Mouse (Mus musculus): Measurements from ENCODE around the gene Them7. TPM values are rescaled to one million over a fixed set of nuclear protein-coding genes. Genes with fewer than 3 reads are reported as not detected.

The Them7 gene
- polyA plus RNA-seq, 1 experiment, result not detected

DNA sequence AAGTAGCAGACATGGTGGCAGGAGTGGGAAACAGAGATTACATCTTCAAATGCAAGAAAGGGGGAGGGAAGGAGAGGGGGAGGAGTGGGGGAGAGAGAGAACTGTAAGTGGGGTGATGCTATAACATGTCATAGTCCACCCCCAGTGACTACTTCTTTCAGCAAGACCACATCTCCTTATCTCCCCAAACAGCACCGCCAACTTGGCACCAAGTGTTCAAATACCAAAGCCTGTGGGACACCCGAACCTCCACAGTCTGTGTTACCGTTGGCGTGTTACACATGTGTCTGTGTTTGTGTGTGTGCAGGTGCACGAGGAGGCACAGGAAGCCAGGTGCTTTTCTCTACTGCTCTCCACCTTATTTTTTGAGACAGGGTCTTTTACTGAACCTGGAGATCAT is 4.9 kb upstream of the Them7 start:
- TF ChIP-seq EP300 (IDR thresholded peaks at IDR 0.05; ENCODE audit: insufficient read depth, low read depth, low read length) (no peak), CTCF (IDR thresholded peaks at IDR 0.05; ENCODE audit: low read depth, low read length) (no peak), POLR2A (IDR thresholded peaks at IDR 0.05; ENCODE audit: insufficient read depth, low read length) (no peak)
- Histone ChIP-seq H3K27me3 (ENCODE audit: control insufficient read depth, insufficient read depth, low read length, poor library complexity, severe bottlenecking) (no peaks in the 10 kb centered on the region), H3K4me3 (ENCODE audit: low read depth, low read length) (no peak overlapping the region), H3K9me3 (replicated peaks; ENCODE audit: control insufficient read depth, insufficient read depth, low read length, poor library complexity, severe bottlenecking) (no peaks in the 10 kb centered on the region), H3K4me1 (ENCODE audit: control insufficient read depth, insufficient read depth, low read length) (no peaks in the 10 kb centered on the region), H3K36me3 (ENCODE audit: control insufficient read depth, insufficient read depth, low read length, poor library complexity, severe bottlenecking) (no peaks in the 10 kb centered on the region), H3K9ac (ENCODE audit: low read depth, poor library complexity, severe bottlenecking) (no peak overlapping the region), H3K27ac (ENCODE audit: insufficient read depth, low read length) (no peak overlapping the region)

GRCm38 (mm10) chr2:105219664-105220063 is 4.5 kb upstream of the Them7 start:
- no peak overlapping the region for H3K4me3 ChIP-seq (ENCODE audit: low read depth, low read length)
- H3K9ac ChIP-seq (ENCODE audit: low read depth, poor library complexity, severe bottlenecking), result no peak overlapping the region
- H3K36me3 ChIP-seq (ENCODE audit: control insufficient read depth, insufficient read depth, low read length, poor library complexity, severe bottlenecking), result no peaks in the 10 kb centered on the region
- no peaks in the 10 kb centered on the region for H3K9me3 ChIP-seq (replicated peaks; ENCODE audit: control insufficient read depth, insufficient read depth, low read length, poor library complexity, severe bottlenecking)
- H3K4me1 ChIP-seq (ENCODE audit: control insufficient read depth, insufficient read depth, low read length), result no peaks in the 10 kb centered on the region
- H3K27ac ChIP-seq (ENCODE audit: insufficient read depth, low read length), result no peak overlapping the region
- H3K27me3 ChIP-seq (ENCODE audit: control insufficient read depth, insufficient read depth, low read length, poor library complexity, severe bottlenecking), result no peaks in the 10 kb centered on the region
- no peak for TF ChIP-seq CTCF (IDR thresholded peaks at IDR 0.05; ENCODE audit: low read depth, low read length)
- TF ChIP-seq POLR2A (IDR thresholded peaks at IDR 0.05; ENCODE audit: insufficient read depth, low read length), result no peak
- TF ChIP-seq EP300 (IDR thresholded peaks at IDR 0.05; ENCODE audit: insufficient read depth, low read depth, low read length), result no peak

- H3K27me3 ChIP-seq (ENCODE audit: control insufficient read depth, insufficient read depth, low read length, poor library complexity, severe bottlenecking), result no peaks in the 10 kb centered on the region
- no peaks in the 10 kb centered on the region for H3K4me1 ChIP-seq (ENCODE audit: control insufficient read depth, insufficient read depth, low read length)
- H3K9me3 ChIP-seq (replicated peaks; ENCODE audit: control insufficient read depth, insufficient read depth, low read length, poor library complexity, severe bottlenecking), result no peaks in the 10 kb centered on the region
- H3K36me3 ChIP-seq (ENCODE audit: control insufficient read depth, insufficient read depth, low read length, poor library complexity, severe bottlenecking), result no peaks in the 10 kb centered on the region
- no peak overlapping the region for H3K4me3 ChIP-seq (ENCODE audit: low read depth, low read length)
- TF ChIP-seq EP300 (IDR thresholded peaks at IDR 0.05; ENCODE audit: insufficient read depth, low read depth, low read length) (no peak), POLR2A (IDR thresholded peaks at IDR 0.05; ENCODE audit: insufficient read depth, low read length) (no peak)
- H3K27ac ChIP-seq (ENCODE audit: insufficient read depth, low read length), result no peak overlapping the region
- H3K9ac ChIP-seq (ENCODE audit: low read depth, poor library complexity, severe bottlenecking), result no peak overlapping the region
Observed at GRCm38 (mm10) chr2:105220738-105221303, 3.3 kb upstream of the Them7 start.

DNA sequence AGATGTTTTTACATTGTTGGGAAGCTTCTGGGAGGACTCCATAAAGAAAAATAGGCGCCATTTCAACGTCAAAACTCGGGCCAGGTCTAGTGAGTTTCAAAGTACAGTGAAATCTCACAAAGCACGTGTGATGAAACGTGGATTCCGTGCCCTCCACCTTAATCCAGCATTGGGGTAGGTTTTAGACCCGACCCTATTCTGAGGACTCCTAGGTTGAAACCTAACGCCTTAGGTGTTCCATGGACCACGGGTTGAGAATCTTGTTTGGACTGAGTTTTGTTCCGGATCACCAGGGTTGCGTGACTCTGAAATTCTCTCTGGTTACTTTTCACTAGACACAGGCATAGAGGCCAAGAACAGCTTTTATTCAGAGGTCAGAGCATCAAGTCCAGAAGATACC is 514 bp upstream of the Them7 start:
- no peaks in the 10 kb centered on the region; the same call in 1 of the 2 replicates for H3K27me3 ChIP-seq (ENCODE audit: control insufficient read depth, insufficient read depth, low read length, poor library complexity, severe bottlenecking)
- H3K27ac ChIP-seq (ENCODE audit: insufficient read depth, low read length), result no peak overlapping the region

DNA sequence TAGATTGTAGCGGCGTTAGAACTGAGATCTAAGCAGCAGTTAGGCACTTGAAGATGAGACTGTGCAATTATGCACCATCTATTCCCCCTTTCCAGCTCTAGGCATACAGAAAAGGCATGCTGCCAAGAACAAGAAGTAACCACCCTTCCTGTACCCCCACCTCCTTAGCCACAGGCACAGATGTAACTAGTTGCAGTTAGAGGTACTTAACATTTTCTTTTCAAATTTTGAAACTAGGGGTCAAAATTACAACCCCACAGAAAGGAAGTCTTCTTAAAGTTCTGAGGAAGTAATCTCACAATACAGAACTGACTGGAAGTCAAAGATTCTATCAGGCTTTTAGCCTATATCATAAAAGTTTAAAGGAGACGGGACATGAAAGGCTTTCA is 861 bp downstream of the Them7 start:
- H3K4me1 ChIP-seq (ENCODE audit: control insufficient read depth, insufficient read depth, low read length), result no peaks in the 10 kb centered on the region
- H3K9me3 ChIP-seq (replicated peaks; ENCODE audit: control insufficient read depth, insufficient read depth, low read length, poor library complexity, severe bottlenecking), result no peaks in the 10 kb centered on the region
- H3K36me3 ChIP-seq (ENCODE audit: control insufficient read depth, insufficient read depth, low read length, poor library complexity, severe bottlenecking), result no peaks in the 10 kb centered on the region
- H3K4me3 ChIP-seq (ENCODE audit: low read depth, low read length), result no peak overlapping the region
- no peak for TF ChIP-seq EP300 (IDR thresholded peaks at IDR 0.05; ENCODE audit: insufficient read depth, low read depth, low read length)
- no peak for TF ChIP-seq POLR2A (IDR thresholded peaks at IDR 0.05; ENCODE audit: insufficient read depth, low read length)
- TF ChIP-seq CTCF (IDR thresholded peaks at IDR 0.05; ENCODE audit: low read depth, low read length), result no peak
- H3K9ac ChIP-seq (ENCODE audit: low read depth, poor library complexity, severe bottlenecking), result no peak overlapping the region; the same call in 1 of the 2 replicates
- no peaks in the 10 kb centered on the region; the same call in 1 of the 2 replicates for H3K27me3 ChIP-seq (ENCODE audit: control insufficient read depth, insufficient read depth, low read length, poor library complexity, severe bottlenecking)
- H3K27ac ChIP-seq (ENCODE audit: insufficient read depth, low read length), result no peak overlapping the region

More for the DNA sequence above, 514 bp upstream of the Them7 start:
- TF ChIP-seq EP300 (IDR thresholded peaks at IDR 0.05; ENCODE audit: insufficient read depth, low read depth, low read length) (no peak), CTCF (IDR thresholded peaks at IDR 0.05; ENCODE audit: low read depth, low read length) (no peak), POLR2A (IDR thresholded peaks at IDR 0.05; ENCODE audit: insufficient read depth, low read length) (no peak)
- no peaks in the 10 kb centered on the region for H3K9me3 ChIP-seq (replicated peaks; ENCODE audit: control insufficient read depth, insufficient read depth, low read length, poor library complexity, severe bottlenecking)
- no peak overlapping the region for H3K9ac ChIP-seq (ENCODE audit: low read depth, poor library complexity, severe bottlenecking)
- H3K4me1 ChIP-seq (ENCODE audit: control insufficient read depth, insufficient read depth, low read length), result no peaks in the 10 kb centered on the region
- no peak overlapping the region for H3K4me3 ChIP-seq (ENCODE audit: low read depth, low read length)
- no peaks in the 10 kb centered on the region for H3K36me3 ChIP-seq (ENCODE audit: control insufficient read depth, insufficient read depth, low read length, poor library complexity, severe bottlenecking)

DNA sequence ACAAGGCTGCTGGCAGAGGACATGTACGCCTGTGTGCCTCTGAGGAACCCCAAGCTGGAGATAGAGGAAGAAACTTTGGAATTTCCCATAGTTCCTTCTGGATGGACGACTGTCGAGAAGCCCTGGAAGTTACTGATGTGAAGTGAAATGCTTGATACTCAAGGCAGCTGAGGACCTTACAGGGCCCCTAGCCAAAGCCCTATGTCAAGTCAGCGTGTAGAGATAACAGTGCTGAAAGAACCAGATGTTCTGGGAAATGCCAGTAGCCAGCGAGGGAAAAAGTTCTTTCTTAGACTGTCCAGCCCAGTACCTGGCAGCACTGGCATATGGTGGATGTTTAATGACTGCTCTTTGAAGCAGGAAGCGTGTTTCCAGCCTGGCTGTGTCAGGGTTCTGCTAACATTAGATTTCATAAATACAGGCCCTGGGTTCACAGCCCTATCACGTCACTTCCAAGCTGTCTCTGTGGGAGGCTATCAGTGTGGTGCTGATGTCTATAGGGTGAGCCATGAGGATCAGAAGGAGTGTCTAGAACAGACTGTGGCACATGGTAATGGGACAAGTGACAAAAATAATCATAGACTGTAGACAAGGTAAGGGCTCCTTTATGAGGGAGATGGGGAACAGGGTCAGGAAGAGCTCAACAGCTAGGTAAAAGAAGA is 2.3 kb downstream of the Them7 start:
- H3K27me3 ChIP-seq (ENCODE audit: control insufficient read depth, insufficient read depth, low read length, poor library complexity, severe bottlenecking), result no peaks in the 10 kb centered on the region; the same call in 1 of the 2 replicates
- H3K9ac ChIP-seq (ENCODE audit: low read depth, poor library complexity, severe bottlenecking), result no peak overlapping the region
- H3K9me3 ChIP-seq (replicated peaks; ENCODE audit: control insufficient read depth, insufficient read depth, low read length, poor library complexity, severe bottlenecking), result no peaks in the 10 kb centered on the region
- no peaks in the 10 kb centered on the region for H3K36me3 ChIP-seq (ENCODE audit: control insufficient read depth, insufficient read depth, low read length, poor library complexity, severe bottlenecking)
- no peak overlapping the region for H3K27ac ChIP-seq (ENCODE audit: insufficient read depth, low read length)
- TF ChIP-seq EP300 (IDR thresholded peaks at IDR 0.05; ENCODE audit: insufficient read depth, low read depth, low read length) (no peak), CTCF (IDR thresholded peaks at IDR 0.05; ENCODE audit: low read depth, low read length) (no peak), POLR2A (IDR thresholded peaks at IDR 0.05; ENCODE audit: insufficient read depth, low read length) (no peak)
- no peaks in the 10 kb centered on the region for H3K4me1 ChIP-seq (ENCODE audit: control insufficient read depth, insufficient read depth, low read length)
- H3K4me3 ChIP-seq (ENCODE audit: low read depth, low read length), result no peak overlapping the region

All from ES-Bruce4 (cell line).